Mouse (Mus musculus): ENCODE results near the gene Prkra.

DNA sequence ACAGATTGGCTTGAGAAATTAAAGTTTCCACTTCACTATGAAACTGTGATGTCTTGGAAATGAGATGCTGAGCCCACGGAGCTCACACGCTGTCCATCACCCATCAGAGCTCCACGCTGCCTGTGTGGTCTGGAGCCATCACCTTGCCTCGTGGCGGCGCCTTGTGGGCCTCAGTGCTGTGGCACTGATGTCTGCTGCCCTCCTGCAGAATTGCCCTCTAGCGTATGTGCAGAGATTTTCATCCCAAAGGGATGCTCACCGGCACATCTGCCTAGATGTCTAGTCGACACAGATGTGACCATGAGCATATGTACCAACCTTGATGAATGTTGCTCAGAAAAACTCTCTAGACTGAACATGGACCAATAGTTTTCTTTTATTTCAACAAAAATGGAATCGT, 60.9 kb downstream of the Prkra start:
- no peak for TF ChIP-seq CTCF (conservative IDR thresholded peaks at IDR 0.05; ENCODE audit: low read length)
- TF ChIP-seq NANOG (IDR thresholded peaks at IDR 0.05; ENCODE audit: borderline replicate concordance, low read length), result no peak
